Mouse (Mus musculus): Measurements from ENCODE around the gene Allc.

Allc gene

DNA sequence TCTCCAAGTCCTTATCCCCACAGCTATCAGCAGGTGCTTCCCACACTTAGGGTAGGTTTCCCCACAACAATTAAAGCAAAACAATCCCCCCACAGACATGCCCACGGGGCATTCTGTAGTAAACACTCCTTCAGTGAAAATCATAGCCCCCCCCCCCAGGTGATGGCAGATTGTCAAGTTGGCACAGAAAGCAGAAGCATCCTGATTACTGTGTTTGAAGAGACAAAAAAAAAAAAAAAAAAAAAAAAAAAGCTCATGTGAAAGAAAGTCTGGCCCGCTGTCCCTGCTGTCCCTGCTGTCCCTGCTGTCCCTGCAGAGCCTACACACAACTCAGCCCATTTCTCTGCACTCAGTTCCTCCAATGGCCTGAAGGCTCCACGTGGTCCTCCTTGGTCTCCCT lies 1.7 kb upstream of the Allc start:
- in situ Hi-C loops (cut with MboI, MseI), result loop anchor here (25.0 kb wide), 2 partner anchors 1328 to 1453 kb away; no protein-coding TSS in a partner anchor

DNA sequence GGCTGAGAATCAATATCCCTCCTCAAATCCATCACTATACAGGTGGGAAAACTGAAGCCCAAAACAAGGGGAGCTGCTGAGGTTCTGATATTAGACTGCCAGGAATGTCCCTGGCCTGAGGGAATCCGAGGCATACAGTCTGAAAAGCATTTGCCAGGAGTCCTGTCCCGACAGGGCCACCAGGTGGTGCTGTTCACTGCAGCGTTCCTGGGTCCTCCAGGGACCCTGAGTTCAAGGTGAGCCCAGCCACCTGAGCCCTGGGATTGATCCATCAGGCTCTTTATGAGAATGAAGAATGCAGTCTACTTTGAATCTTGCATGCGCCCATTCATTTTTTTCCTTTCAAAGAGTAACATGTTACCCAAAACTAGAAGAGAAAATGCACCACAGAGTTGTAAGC lies 3.2 kb downstream of the Allc start:
- in situ Hi-C loops (cut with MboI, MseI), result loop anchor here (25.0 kb wide), 2 partner anchors 1333 to 1458 kb away; no protein-coding TSS in a partner anchor

DNA sequence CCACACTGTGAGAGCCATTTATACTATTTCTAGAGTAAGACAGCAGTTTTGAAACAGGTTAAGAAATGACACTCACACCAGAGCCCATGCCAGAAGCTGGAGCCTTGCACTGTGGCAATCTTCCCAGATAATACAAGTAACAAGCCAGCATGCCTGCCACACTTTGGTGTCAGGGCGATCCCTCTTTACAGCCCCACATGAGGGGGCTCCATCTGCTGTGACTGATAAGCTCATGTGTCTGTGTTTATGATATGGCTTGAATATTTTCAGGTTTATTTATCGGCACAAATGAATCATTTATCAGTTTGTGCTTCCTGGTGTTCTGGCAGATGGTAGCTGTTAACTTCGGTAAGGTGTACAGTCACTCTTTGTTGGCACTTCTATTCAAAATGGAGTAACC lies 4.2 kb downstream of the Allc start:
- in situ Hi-C loops (cut with MboI, MseI), result loop anchor here (25.0 kb wide), 2 partner anchors 1334 to 1459 kb away; no protein-coding TSS in a partner anchor

DNA sequence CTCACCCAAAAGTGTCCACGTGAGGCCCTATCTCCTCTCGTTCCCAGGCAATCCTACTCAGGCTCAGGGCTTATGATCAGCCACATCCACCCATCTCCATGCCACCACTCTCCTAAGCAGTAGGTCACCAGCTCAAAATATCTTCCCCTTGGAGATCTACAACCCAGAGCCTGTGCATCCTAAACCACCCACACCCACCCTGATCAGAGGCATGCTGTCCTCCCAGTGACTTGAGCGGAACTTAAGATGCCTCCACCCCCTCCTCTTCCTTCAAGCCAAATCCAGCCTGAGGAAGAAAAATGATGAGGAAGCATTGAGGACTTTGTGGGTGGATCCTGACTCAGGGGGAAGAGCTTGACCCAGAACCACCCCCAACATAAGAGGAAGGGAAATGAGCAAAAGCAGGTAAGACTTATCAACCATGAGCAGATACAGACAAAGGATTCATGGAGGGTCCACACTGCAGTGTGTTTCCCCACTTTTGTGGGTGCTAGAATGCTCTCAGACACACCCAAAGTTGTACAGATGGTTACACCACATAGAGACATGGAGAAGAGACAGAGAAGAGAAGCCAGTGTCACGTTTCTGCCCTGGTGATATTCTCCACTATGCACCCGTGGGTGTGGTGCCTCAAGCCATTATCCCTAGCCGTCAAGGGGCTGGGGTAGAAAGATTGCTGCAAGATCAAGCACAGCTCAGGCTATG lies 6.8 kb downstream of the Allc start:
- in situ Hi-C loops (cut with MboI, MseI), result loop anchor here (25.0 kb wide), 2 partner anchors 1337 to 1462 kb away; no protein-coding TSS in a partner anchor

DNA sequence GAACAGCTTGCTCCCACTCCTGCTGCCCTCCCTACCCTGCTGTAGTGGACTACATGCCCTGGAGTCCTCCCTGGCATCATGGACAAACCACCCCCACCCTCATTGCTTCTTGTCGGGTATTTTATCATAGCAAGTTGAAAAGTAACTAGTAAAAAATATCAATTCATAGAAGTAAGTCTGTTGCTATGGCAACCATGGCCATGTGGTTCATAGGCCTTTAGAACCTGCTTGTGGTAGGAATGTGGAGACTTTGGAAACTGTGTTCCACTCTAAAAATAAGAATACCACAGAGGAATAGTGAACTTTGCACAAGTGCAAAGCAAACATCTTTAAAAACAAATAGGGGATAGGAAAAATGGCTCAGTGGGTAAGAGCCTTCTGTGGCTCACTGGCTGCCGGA lies 10.1 kb downstream of the Allc start:
- in situ Hi-C loops (cut with MboI, MseI), result no loop called here

DNA sequence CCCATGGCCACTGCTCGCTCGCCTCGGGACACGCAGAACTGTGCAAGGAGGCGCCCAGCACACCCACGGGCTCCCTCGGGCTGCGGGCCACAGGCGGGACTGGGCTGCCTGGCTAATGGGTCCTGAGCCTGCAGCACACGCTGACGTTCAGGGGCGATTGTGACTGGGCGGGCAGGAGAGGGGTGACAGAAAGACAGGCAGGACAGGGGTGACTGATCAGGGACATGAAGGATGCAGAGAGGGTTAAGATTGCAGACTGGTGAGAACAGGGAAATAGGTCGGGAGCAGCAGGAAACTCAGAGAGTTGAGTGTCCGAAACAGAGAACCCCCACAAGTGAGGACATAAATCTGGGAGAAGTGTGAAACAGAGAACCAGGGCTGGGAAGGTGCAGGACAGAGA lies 30.0 kb downstream of the Allc start, which contains the start of gene Dcdc2c:
Gene Dcdc2c (minus strand): TSS at position 101 of the 400 bp plus-strand sequence.
- in situ Hi-C loops (cut with MboI, MseI), result no loop called here

DNA sequence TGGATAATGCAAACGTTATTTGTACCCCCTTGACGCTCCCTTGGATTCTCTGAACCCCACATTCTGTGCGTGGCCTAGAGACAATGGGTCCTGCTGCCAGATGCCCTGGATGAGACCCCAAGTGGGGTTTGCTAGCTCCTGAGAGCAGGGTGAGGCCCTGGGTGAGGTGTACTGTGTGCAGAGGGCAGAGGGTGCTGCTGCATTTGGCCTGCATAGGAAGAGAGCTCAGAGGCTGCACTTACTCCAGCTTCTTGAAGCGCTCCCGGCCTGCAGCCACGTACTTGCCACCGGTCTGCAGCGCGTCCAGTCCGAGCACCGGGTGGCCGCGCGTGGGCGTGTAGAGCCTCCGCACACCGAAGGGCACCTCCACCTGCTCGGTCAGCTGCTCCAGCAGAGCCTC lies 30.5 kb downstream of the Allc start:
- in situ Hi-C loops (cut with MboI, MseI), result no loop called here

DNA sequence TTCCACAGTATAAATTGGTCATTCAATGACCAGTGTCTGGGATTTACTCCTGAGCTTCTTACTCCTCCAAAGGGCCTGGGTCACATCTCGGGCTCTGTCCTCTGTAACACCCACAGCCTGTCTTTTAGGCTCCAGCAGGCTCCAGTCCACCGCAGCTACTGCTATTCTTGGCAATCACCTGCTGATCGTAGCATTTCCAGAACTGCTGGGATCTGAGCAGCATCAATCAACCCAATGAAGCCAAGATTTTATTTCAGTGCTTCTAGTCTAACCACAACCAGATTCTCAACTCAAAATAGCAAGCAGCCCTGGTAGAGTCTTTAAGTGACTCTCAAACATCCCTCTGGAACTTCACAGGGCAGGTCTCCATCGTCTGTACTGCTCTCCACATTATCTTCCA lies 33.4 kb downstream of the Allc start:
- in situ Hi-C loops (cut with MboI, MseI), result no loop called here

DNA sequence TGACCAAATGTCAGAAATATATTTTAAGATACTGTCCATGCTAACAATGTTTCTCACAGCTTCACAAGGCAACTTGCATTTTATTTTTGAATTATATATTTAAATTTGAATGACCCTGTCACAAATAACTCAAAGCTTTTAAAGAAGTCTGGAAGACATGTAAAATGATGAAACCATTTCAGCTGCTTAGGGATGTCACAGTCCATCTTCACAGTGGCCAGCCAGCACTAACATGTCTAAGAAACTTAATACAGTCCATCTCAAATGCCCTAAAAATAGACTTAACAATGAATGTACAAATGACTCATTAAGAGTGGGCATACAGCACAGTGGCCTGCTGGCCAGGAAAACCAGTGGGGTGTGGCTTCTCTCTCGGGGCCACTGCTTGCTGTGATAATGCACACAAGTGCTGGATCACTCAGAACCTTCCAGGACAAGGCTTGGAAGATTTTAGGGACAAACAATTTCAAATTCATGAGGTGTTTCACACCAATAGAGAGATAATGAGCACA lies 68.0 kb downstream of the Allc start:
- in situ Hi-C loops (cut with MboI, MseI), result no loop called here

DNA sequence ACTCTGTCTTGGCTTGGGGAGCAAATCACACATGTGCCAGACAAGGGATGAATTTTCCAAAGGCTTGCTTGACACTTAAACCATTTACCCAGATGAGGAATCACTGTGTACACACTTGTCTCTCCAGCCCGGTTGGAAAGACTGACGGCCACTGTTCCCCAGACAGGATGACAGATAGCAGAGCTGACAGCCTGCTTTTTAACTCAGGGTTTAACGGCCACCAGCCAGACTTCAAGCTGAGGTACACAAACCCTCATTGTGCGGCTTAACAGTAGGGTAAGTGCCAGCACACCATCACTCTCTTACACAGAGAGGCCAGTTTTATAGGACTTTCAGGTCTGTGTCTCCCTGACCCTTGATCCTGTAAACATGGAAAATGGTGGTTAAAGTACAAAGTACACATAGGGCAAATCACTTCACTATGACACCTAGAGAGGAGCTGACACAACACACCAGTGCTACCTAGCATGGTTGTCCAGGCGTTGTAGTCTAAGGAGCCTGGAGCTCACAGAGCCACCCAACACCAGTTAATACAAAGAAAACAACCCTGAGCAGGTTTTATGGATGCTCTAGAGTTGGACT lies 72.5 kb downstream of the Allc start:
- in situ Hi-C loops (cut with MboI, MseI), result no loop called here

All from T-helper 2 cell (primary cell).